Mouse (Mus musculus): Measurements from ENCODE around the gene Map3k13. TPM values are rescaled to one million over a fixed set of nuclear protein-coding genes. Genes with fewer than 3 reads are reported as not detected.
"Not testable (repeated sequence)": the region's sequence is repeated elsewhere in the genome, so short reads cannot be mapped to it uniquely, and the experiment has no call there.

The Map3k13 gene
- polyA plus RNA-seq, 1 experiment from 2014 or later, result 1.8 TPM

GRCm38 (mm10) chr16:21905996-21906395 lies 111.8 kb downstream of the Map3k13 start:
- 88% methylated on average over 7 of the region's 7 CpGs for WGBS
- H3K36me3 ChIP-seq, result peaks cover 26% of the 10 kb centered on the region
- peaks cover 11% of the 10 kb centered on the region for H3K4me1 ChIP-seq
- no peak overlapping the region for H3K27ac ChIP-seq
- no peaks in the 10 kb centered on the region for H3K27me3 ChIP-seq (ENCODE audit: low read depth, poor library complexity, severe bottlenecking)
- no peak overlapping the region for H3K4me3 ChIP-seq
- DNase-seq (ENCODE audit: low spot score), result no peak
- no peaks in the 10 kb centered on the region for H3K9me3 ChIP-seq (replicated peaks)

DNA sequence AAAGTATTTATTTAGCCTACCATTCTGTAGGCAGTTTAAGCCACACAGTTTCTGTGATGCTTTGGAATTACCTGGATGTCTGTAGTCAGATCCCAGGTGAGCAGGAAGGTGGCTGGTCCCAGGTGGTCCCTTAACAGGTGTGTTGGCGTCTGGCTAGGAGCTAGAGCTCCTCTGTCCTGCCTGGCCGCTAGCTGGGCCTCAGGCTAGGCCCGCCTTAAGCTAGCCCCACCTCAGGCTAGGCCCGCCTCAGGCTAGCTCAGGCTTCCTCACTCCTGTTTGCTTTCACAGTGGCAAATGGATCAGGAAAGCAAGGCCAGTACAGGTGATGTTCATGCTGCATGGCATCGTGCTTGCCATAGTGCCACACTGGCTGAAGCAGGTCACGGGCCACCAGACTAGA lies 112.8 kb downstream of the Map3k13 start:
- H3K4me1 ChIP-seq, result peaks cover 11% of the 10 kb centered on the region
- H3K27ac ChIP-seq, result no peak overlapping the region
- H3K36me3 ChIP-seq, result peaks cover 31% of the 10 kb centered on the region
- WGBS, result 84% methylated on average over 6 of the region's 6 CpGs
- H3K27me3 ChIP-seq (ENCODE audit: low read depth, poor library complexity, severe bottlenecking), result no peaks in the 10 kb centered on the region
- no peak overlapping the region for H3K4me3 ChIP-seq
- H3K9me3 ChIP-seq (replicated peaks), result no peaks in the 10 kb centered on the region
- DNase-seq (ENCODE audit: low spot score), result no peak

- H3K4me1 ChIP-seq, result peaks cover 11% of the 10 kb centered on the region
- DNase-seq (ENCODE audit: low spot score); H3K4me3 ChIP-seq; H3K27me3 ChIP-seq (ENCODE audit: low read depth, poor library complexity, severe bottlenecking); H3K27ac ChIP-seq; H3K9me3 ChIP-seq (replicated peaks): not testable (repeated sequence)
- peaks cover 37% of the 10 kb centered on the region for H3K36me3 ChIP-seq
- WGBS, result 26% methylated on average over 6 of the region's 8 CpGs
These were observed 114.8 kb downstream of the Map3k13 start for GRCm38 (mm10) chr16:21908906-21909305.

DNA sequence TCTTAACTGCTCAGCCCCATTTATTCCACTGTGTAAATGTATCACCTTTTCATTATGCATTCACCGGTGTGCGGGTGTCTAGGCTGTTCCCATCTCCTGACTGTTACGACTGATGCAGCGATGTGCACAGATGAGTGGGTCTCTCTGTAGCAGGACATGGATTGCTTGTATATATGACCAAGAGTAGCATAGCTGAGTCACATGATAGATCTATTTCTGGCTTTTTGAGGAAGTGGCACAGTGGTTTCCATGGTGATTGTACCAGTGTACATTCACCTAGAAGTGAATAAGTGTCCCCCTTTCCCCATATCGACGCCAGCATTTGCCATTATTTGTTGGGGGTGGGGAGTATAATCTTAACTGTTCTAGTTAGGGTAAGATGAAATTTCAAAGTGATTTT lies 119.2 kb downstream of the Map3k13 start:
- H3K4me1 ChIP-seq, result peaks cover 13% of the 10 kb centered on the region
- no peak overlapping the region for H3K27ac ChIP-seq
- no peaks in the 10 kb centered on the region for H3K27me3 ChIP-seq (ENCODE audit: low read depth, poor library complexity, severe bottlenecking)
- H3K36me3 ChIP-seq, result peaks cover 43% of the 10 kb centered on the region
- DNase-seq (ENCODE audit: low spot score), result no peak
- H3K9me3 ChIP-seq (replicated peaks), result no peaks in the 10 kb centered on the region
- WGBS, result 95% methylated on average over 6 of the region's 6 CpGs
- no peak overlapping the region for H3K4me3 ChIP-seq

GRCm38 (mm10) chr16:21916681-21917080 lies 122.5 kb downstream of the Map3k13 start:
- H3K27me3 ChIP-seq (ENCODE audit: low read depth, poor library complexity, severe bottlenecking), result no peaks in the 10 kb centered on the region
- no peak overlapping the region for H3K27ac ChIP-seq
- WGBS, result 69% methylated on average over 7 of the region's 7 CpGs
- no peaks in the 10 kb centered on the region for H3K9me3 ChIP-seq (replicated peaks)
- no peak overlapping the region for H3K4me3 ChIP-seq
- H3K36me3 ChIP-seq, result peaks cover 35% of the 10 kb centered on the region
- peaks cover 10% of the 10 kb centered on the region for H3K4me1 ChIP-seq
- DNase-seq (ENCODE audit: low spot score), result no peak

- no peaks in the 10 kb centered on the region for H3K9me3 ChIP-seq (replicated peaks)
- H3K36me3 ChIP-seq, result peaks cover 57% of the 10 kb centered on the region
- 53% methylated on average over 13 of the region's 13 CpGs for WGBS
- H3K4me1 ChIP-seq, result peaks cover 4% of the 10 kb centered on the region; the same call in 1 of the 2 replicates
- DNase-seq (ENCODE audit: low spot score), result no peak
- H3K27ac ChIP-seq, result no peak overlapping the region
- H3K27me3 ChIP-seq (ENCODE audit: low read depth, poor library complexity, severe bottlenecking), result no peaks in the 10 kb centered on the region
- H3K4me3 ChIP-seq, result no peak overlapping the region
These were observed 134.3 kb downstream of the Map3k13 start for GRCm38 (mm10) chr16:21928471-21928870.

DNA sequence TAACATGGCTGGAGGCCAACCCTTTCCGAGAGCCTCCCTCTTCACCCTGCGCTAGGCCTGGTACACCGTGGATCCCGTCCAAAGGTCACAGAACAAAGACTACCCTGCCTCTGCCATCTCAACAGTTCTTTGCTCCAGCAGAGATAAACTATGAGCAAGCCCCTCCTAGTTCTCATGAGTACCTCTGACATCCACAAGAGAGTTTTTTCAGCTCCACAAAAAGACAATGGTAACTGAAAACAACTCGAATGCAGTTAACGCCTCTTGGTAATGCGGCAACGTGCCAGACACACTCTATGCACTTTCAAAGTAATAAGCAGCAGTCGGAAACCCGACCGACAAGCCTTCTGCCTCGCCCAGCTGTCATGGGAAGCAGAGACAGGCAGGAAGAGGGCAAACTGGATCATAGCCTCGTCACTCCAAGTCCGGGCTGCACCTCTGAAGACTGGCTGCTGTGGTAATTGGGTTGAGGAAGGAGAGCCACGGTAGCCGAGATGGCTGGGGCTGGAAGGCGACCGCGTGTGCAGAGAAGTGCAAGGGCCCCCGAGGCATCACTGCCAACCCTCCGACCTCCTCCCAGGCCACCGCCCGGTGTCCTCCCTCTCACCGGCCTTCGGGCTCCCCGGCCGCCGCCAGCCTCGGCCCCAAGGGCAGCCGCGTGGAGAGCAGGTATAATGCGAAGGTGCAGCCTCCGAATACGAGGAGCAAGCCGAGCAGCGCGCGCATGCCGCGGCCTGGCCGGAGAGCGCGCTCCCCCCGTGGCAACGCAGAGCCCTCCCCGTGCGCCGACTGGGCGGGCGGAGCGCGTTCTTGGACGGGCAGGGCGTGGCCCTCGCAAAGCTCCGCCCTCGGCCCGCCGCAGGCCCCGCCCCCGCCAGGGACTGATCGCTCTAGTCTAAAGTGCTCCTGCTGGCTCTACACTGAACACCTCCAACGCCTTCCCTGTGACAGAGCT lies 152.9 kb downstream of the Map3k13 start, which contains the start of gene Tmem41a:
Gene Tmem41a, minus strand, starts transcription at position 792 of the 955 bp plus-strand sequence.
- Histone ChIP-seq H3K4me1 (peaks cover 23% of the 10 kb centered on the region), H3K27me3 (ENCODE audit: low read depth, poor library complexity, severe bottlenecking) (0 out of 2 replicates have a peak, but pooled peaks cover 8% of the 10 kb centered on the region), H3K27ac (peak within 1 kb of the TSS; percentile 91), H3K36me3 (peaks cover 9% of the 10 kb centered on the region), H3K9me3 (replicated peaks) (no peaks in the 10 kb centered on the region), H3K4me3 (peak within 1 kb of the TSS; percentile 82)
- DNase-seq (ENCODE audit: low spot score), result peak; percentile 92
- WGBS, result 3% methylated on average over 63 of the region's 63 CpGs

DNA sequence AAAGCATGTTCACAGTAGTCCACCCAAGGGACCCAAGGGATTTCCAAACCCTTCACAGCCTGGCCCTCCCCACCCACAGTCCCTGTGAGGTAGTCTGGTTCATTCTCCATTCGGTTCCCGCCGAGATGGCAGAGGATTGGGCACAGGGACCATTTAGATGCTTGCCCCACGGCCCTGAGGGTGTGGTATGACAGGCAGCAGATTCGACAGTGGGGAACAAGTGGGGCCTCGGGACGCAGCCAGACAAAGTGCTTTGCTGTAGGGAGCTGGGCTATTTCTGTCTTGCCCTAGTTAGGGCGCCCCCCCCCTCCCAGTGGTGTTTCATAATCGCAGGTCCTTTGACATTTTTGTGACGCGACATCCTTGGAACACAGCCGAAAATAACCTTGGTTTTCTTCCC lies 161.4 kb downstream of the Map3k13 start:
- H3K4me3 ChIP-seq, result no peak overlapping the region
- no peak for DNase-seq (ENCODE audit: low spot score)
- 85% methylated on average over 12 of the region's 12 CpGs for WGBS
- H3K27ac ChIP-seq, result no peak overlapping the region
- H3K4me1 ChIP-seq, result no peaks in the 10 kb centered on the region
- H3K36me3 ChIP-seq, result no peaks in the 10 kb centered on the region
- H3K9me3 ChIP-seq (replicated peaks), result no peaks in the 10 kb centered on the region
- H3K27me3 ChIP-seq (ENCODE audit: low read depth, poor library complexity, severe bottlenecking), result no peaks in the 10 kb centered on the region

- H3K27me3 ChIP-seq (ENCODE audit: low read depth, poor library complexity, severe bottlenecking), result no peaks in the 10 kb centered on the region
- WGBS, result 81% methylated on average over 3 of the region's 3 CpGs
- no peaks in the 10 kb centered on the region for H3K9me3 ChIP-seq (replicated peaks)
- DNase-seq (ENCODE audit: low spot score), result no peak
- H3K36me3 ChIP-seq, result no peaks in the 10 kb centered on the region
- no peak overlapping the region for H3K27ac ChIP-seq
- no peaks in the 10 kb centered on the region for H3K4me1 ChIP-seq
- no peak overlapping the region for H3K4me3 ChIP-seq
These were observed 171.4 kb downstream of the Map3k13 start for GRCm38 (mm10) chr16:21965576-21965975.

DNA sequence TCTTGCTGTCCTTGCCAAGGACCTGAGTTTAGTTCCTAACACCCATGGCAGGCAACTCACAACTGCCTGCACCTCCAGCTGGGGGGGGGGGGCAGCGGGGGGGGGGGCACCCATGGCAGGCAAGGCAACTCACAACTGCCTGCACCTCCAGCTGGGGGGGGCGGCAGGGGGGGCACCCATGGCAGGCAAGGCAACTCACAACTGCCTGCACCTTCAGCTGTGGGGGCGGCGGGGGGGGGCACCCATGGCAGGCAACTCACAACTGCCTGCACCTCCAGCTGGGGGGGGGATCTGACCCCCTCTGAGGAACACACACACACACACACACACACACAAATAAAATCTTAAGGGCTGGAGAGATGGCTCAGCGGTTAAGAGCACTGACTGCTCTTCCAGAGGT lies 175.7 kb downstream of the Map3k13 start:
- H3K27me3 ChIP-seq (ENCODE audit: low read depth, poor library complexity, severe bottlenecking), result peaks cover 9% of the 10 kb centered on the region; the same call in 1 of the 2 replicates
- no peaks in the 10 kb centered on the region for H3K36me3 ChIP-seq
- no peaks in the 10 kb centered on the region for H3K4me1 ChIP-seq
- no peaks in the 10 kb centered on the region for H3K9me3 ChIP-seq (replicated peaks)
- no peak overlapping the region for H3K4me3 ChIP-seq
- no peak overlapping the region for H3K27ac ChIP-seq
- no peak for DNase-seq (ENCODE audit: low spot score)
- WGBS, result 76% methylated on average over 5 of the region's 5 CpGs

- no peaks in the 10 kb centered on the region for H3K36me3 ChIP-seq
- H3K4me3 ChIP-seq, result no peak overlapping the region
- no peak for DNase-seq (ENCODE audit: low spot score)
- no peaks in the 10 kb centered on the region for H3K9me3 ChIP-seq (replicated peaks)
- no peaks in the 10 kb centered on the region for H3K4me1 ChIP-seq
- 91% methylated on average over 6 of the region's 6 CpGs for WGBS
- H3K27ac ChIP-seq, result no peak overlapping the region
- H3K27me3 ChIP-seq (ENCODE audit: low read depth, poor library complexity, severe bottlenecking), result peaks cover 16% of the 10 kb centered on the region
These were observed 176.4 kb downstream of the Map3k13 start for GRCm38 (mm10) chr16:21970536-21970935.

GRCm38 (mm10) chr16:21971446-21971845 lies 177.3 kb downstream of the Map3k13 start:
- DNase-seq (ENCODE audit: low spot score), result no peak
- WGBS, result 72% methylated on average over 4 of the region's 4 CpGs
- no peaks in the 10 kb centered on the region for H3K9me3 ChIP-seq (replicated peaks)

GRCm38 (mm10) chr16:21976203-21976602 lies 182.1 kb downstream of the Map3k13 start:
- DNase-seq (ENCODE audit: low spot score), result no peak
- Histone ChIP-seq H3K4me3 (no peak overlapping the region), H3K9me3 (replicated peaks) (no peaks in the 10 kb centered on the region), H3K27ac (0 out of 2 replicates have a peak overlapping the region, but pooled peaks have one; percentile 21), H3K27me3 (ENCODE audit: low read depth, poor library complexity, severe bottlenecking) (peaks cover 36% of the 10 kb centered on the region), H3K4me1 (peaks cover 11% of the 10 kb centered on the region), H3K36me3 (no peaks in the 10 kb centered on the region)
- 5% methylated on average over 16 of the region's 16 CpGs for WGBS

More at GRCm38 (mm10) chr16:21971446-21971845, 177.3 kb downstream of the Map3k13 start:
- H3K4me1 ChIP-seq, result peaks cover 6% of the 10 kb centered on the region
- no peaks in the 10 kb centered on the region for H3K36me3 ChIP-seq
- no peak overlapping the region for H3K4me3 ChIP-seq
- H3K27me3 ChIP-seq (ENCODE audit: low read depth, poor library complexity, severe bottlenecking), result peaks cover 25% of the 10 kb centered on the region
- no peak overlapping the region for H3K27ac ChIP-seq
